Mouse (Mus musculus) megakaryocyte-erythroid progenitor cell, adult 5-6 weeks (primary cell): ENCODE results near the gene Olfr643. TPM values are rescaled to one million over a fixed set of nuclear protein-coding genes. Genes with fewer than 3 reads are reported as not detected.
"Not testable (repeated sequence)": the region's sequence is repeated elsewhere in the genome, so short reads cannot be mapped to it uniquely, and the experiment has no call there.

Experiments
- ATAC-seq: replicated peaks from 2 replicates; pipeline ENCODE4 v1.8.0; 2016; ENCODE audit warnings: mild to moderate bottlenecking, inconsistent platforms; ENCODE audit not compliant: severe bottlenecking, poor library complexity, low FRiP score, low TSS enrichment
- total RNA-seq, 2 experiments: library from RNA; stranded (forward) in 1 of 2; stranded (reverse) in 1 of 2; fragments of 200-1000, 215-1000 nt in 1 of 2; fragments of >200 nt in 1 of 2; fragmentation: Nextera tagmentation in 1 of 2; gene quantifications; 2 replicates each; pipeline ENCODE4 v1.2.3; 2014 to 2017

Gene Olfr643
- total RNA-seq, 2 experiments from 2014 or later, result not detected

- no peak for ATAC-seq
These were observed 111.7 kb downstream of the Olfr643 start, which contains the start of gene Olfr640 for GRCm38 (mm10) chr7:104025473-104025872. TSS of gene Olfr640 (minus strand) at chr7:104025573.

- no peak for ATAC-seq
These were observed 115.6 kb downstream of the Olfr643 start for GRCm38 (mm10) chr7:104021651-104022050.

DNA sequence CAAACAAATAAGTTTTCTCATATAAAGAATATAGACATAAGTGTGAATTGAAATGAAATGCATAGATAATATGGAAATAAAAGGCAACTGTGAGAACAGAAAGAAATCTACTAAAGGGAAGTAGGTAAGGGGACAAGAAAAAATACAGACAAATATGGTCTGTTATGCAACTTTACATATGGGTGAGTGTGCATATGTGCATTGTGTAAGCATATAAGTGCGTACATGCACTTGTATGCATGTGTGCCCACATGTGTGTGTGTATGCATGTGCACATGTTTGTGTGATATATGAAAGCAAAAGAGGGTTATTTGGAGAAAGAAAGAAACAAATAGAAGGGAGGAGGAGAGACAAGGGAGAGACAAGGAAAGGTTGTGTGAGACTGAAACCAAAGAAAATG, 118.3 kb downstream of the Olfr643 start:
- no peak for ATAC-seq

DNA sequence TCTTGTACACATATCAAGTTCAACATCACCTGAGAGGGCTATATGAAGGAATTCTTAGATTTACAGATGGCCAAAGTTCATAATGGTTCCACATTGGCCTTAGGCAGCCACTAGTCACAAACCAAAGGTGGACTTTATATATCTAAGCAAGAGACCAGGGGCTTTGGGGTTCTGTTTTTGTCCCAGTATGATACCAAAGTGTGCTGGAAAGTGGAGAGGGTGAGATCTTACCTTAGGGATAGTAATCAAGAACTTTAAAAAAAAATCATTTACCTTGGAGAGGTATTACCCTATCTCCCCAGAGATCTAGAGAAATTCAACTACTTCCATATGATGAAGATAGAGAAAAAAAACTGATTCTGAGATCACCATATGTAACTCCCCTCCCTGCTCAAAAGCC, 120.0 kb downstream of the Olfr643 start, which contains the start of gene Olfr639:
TSS of gene Olfr639 (minus strand) at position 101 of the 400 bp plus-strand sequence.
- no peak for ATAC-seq

GRCm38 (mm10) chr7:103999124-103999523, 138.1 kb downstream of the Olfr643 start:
- ATAC-seq, result no peak

- no peak for ATAC-seq
These were observed 138.8 kb downstream of the Olfr643 start, which contains the start of gene Olfr638 for GRCm38 (mm10) chr7:103998446-103998845. TSS of gene Olfr638 (plus strand) at chr7:103998746.

GRCm38 (mm10) chr7:103971782-103972181, 165.4 kb downstream of the Olfr643 start:
- ATAC-seq, result no peak

DNA sequence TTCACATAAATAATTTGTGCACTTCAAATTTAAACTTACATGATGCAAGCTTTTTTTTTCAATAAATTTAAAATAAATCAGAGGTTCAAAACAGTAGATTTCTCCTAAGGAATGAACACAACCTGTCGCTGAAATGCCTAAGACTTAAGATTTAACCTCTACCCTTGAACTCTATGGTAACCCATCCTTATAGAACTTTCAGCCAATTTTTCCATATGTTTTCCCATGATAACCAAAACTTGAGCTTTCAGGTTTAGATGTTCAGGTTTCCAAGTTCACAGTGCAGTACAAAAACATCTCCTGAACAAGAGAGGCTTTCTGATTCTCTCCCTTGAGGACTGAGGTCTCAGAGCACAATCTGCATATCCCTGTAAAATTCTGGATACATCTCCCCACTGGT, 166.4 kb downstream of the Olfr643 start, which contains the start of gene Olfr635:
TSS of gene Olfr635 (plus strand) at position 301 of the 400 bp plus-strand sequence.
- ATAC-seq, result no peak

DNA sequence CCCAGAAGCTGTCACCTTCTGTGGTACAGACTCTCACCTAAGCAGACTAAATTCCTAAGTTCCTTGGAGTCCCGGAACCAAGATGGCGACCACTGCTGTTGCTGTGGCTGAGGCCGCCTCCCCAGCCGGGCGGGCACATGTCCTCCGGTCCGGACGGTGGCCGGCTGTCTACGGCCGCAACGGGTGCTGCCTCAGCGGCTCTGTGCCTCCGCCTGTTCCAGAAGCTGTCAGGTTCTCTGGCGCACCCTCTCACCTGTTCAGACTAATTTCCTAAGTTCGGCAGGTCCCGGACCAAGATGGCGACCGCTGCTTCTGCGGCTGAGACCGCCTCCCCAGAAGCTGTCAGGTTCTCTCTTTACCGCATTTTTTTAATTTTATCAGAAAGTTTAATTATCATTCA, 170.3 kb downstream of the Olfr643 start:
- ATAC-seq, result not testable (repeated sequence)

Other genes with a start within 250 kb of the Olfr643 start
- not detected in 2 replicates for gene Olfr64, start 242.9 kb downstream of the Olfr643 start, total RNA-seq (2014; fragmentation: Nextera tagmentation)
- not detected in 2 replicates for gene Olfr64, start 242.9 kb downstream of the Olfr643 start, total RNA-seq (2017)
- not detected in 2 replicates for gene Olfr65, start 233.9 kb downstream of the Olfr643 start, total RNA-seq (2014; fragmentation: Nextera tagmentation)
- gene Olfr65, start 233.9 kb downstream of the Olfr643 start, total RNA-seq (2017), result not detected in 2 replicates
- gene Olfr631, start 208.6 kb downstream of the Olfr643 start, total RNA-seq (2014; fragmentation: Nextera tagmentation), result not detected in 2 replicates
- gene Olfr631, start 208.6 kb downstream of the Olfr643 start, total RNA-seq (2017), result not detected in 2 replicates
- not detected in 2 replicates for gene Olfr632, start 203.1 kb downstream of the Olfr643 start, total RNA-seq (2014; fragmentation: Nextera tagmentation)
- not detected in 2 replicates for gene Olfr632, start 203.1 kb downstream of the Olfr643 start, total RNA-seq (2017)
- gene Olfr633, start 193.0 kb downstream of the Olfr643 start, total RNA-seq (2014; fragmentation: Nextera tagmentation), result not detected in 2 replicates
- not detected in 2 replicates for gene Olfr633, start 193.0 kb downstream of the Olfr643 start, total RNA-seq (2017)
- not detected in 2 replicates for gene Olfr635, start 166.3 kb downstream of the Olfr643 start, total RNA-seq (2014; fragmentation: Nextera tagmentation)
- gene Olfr635, start 166.3 kb downstream of the Olfr643 start, total RNA-seq (2017), result not detected in 2 replicates
- not detected in 2 replicates for gene Olfr638, start 138.7 kb downstream of the Olfr643 start, total RNA-seq (2014; fragmentation: Nextera tagmentation)
- gene Olfr638, start 138.7 kb downstream of the Olfr643 start, total RNA-seq (2017), result not detected in 2 replicates
- gene Olfr639, start 120.1 kb downstream of the Olfr643 start, total RNA-seq (2014; fragmentation: Nextera tagmentation), result not detected in 2 replicates
- not detected in 2 replicates for gene Olfr639, start 120.1 kb downstream of the Olfr643 start, total RNA-seq (2017)
- not detected in 2 replicates for gene Olfr640, start 111.8 kb downstream of the Olfr643 start, total RNA-seq (2014; fragmentation: Nextera tagmentation)
- gene Olfr640, start 111.8 kb downstream of the Olfr643 start, total RNA-seq (2017), result not detected in 2 replicates
- gene Olfr641, start 102.0 kb downstream of the Olfr643 start, total RNA-seq (2014; fragmentation: Nextera tagmentation), result not detected in 2 replicates
- gene Olfr641, start 102.0 kb downstream of the Olfr643 start, total RNA-seq (2017), result not detected in 2 replicates
- not detected in 2 replicates for gene Olfr642, start 84.7 kb downstream of the Olfr643 start, total RNA-seq (2014; fragmentation: Nextera tagmentation)
- not detected in 2 replicates for gene Olfr642, start 84.7 kb downstream of the Olfr643 start, total RNA-seq (2017)
- not detected in 2 replicates for gene 4930516K23Rik, start 76.0 kb downstream of the Olfr643 start, total RNA-seq (2014; fragmentation: Nextera tagmentation)
- gene 4930516K23Rik, start 76.0 kb downstream of the Olfr643 start, total RNA-seq (2017), result not detected in 2 replicates
- not detected in 2 replicates for gene Olfr644, start 65.5 kb downstream of the Olfr643 start, total RNA-seq (2014; fragmentation: Nextera tagmentation)
- gene Olfr644, start 65.5 kb downstream of the Olfr643 start, total RNA-seq (2017), result not detected in 2 replicates
- not detected in 2 replicates for gene Olfr645, start 51.9 kb downstream of the Olfr643 start, total RNA-seq (2014; fragmentation: Nextera tagmentation)
- not detected in 2 replicates for gene Olfr645, start 51.9 kb downstream of the Olfr643 start, total RNA-seq (2017)
- not detected in 2 replicates for gene Olfr646, start 32.5 kb downstream of the Olfr643 start, total RNA-seq (2014; fragmentation: Nextera tagmentation)
- not detected in 2 replicates for gene Olfr646, start 32.5 kb downstream of the Olfr643 start, total RNA-seq (2017)
- not detected in 2 replicates for gene Ubqln5, start 7.6 kb downstream of the Olfr643 start, total RNA-seq (2014; fragmentation: Nextera tagmentation)
- not detected in 2 replicates for gene Ubqln5, start 7.6 kb downstream of the Olfr643 start, total RNA-seq (2017)
- gene Ubqln3, start 5.9 kb upstream of the Olfr643 start, total RNA-seq (2014; fragmentation: Nextera tagmentation), result not detected in 2 replicates
- not detected in 2 replicates for gene Ubqln3, start 5.9 kb upstream of the Olfr643 start, total RNA-seq (2017)
- gene Ubqlnl, start 13.2 kb upstream of the Olfr643 start, total RNA-seq (2014; fragmentation: Nextera tagmentation), result not detected in 2 replicates
- gene Ubqlnl, start 13.2 kb upstream of the Olfr643 start, total RNA-seq (2017), result not detected in 2 replicates
- gene Olfm5, start 27.4 kb upstream of the Olfr643 start, total RNA-seq (2014; fragmentation: Nextera tagmentation), result not detected in 2 replicates
- gene Olfm5, start 27.4 kb upstream of the Olfr643 start, total RNA-seq (2017), result not detected in 2 replicates
- 0.92 TPM in 1 of 2 replicates, not detected in the other for gene Olfr648, start 46.0 kb upstream of the Olfr643 start, total RNA-seq (2014; fragmentation: Nextera tagmentation)
- not detected in 2 replicates for gene Olfr648, start 46.0 kb upstream of the Olfr643 start, total RNA-seq (2017)
- not detected in 2 replicates for gene Olfr649, start 58.6 kb upstream of the Olfr643 start, total RNA-seq (2014; fragmentation: Nextera tagmentation)
- gene Olfr649, start 58.6 kb upstream of the Olfr643 start, total RNA-seq (2017), result not detected in 2 replicates
- gene Trim6, start 81.4 kb upstream of the Olfr643 start, total RNA-seq (2014; fragmentation: Nextera tagmentation), result 0.55 and 0.99 TPM in 2 replicates
- 0.50 TPM in 1 of 2 replicates, not detected in the other for gene Trim6, start 81.4 kb upstream of the Olfr643 start, total RNA-seq (2017)
- gene Trim34a, start 107.1 kb upstream of the Olfr643 start, total RNA-seq (2014; fragmentation: Nextera tagmentation), result 7.6 and 21.4 TPM in 2 replicates
- 10.9 and 21.9 TPM in 2 replicates for gene Trim34a, start 107.1 kb upstream of the Olfr643 start, total RNA-seq (2017)
- 3.0 and 4.3 TPM in 2 replicates for gene Trim5, start 150.7 kb upstream of the Olfr643 start, total RNA-seq (2014; fragmentation: Nextera tagmentation)
- gene Trim5, start 150.7 kb upstream of the Olfr643 start, total RNA-seq (2017), result 2.8 and 4.8 TPM in 2 replicates
- gene Trim12a, start 178.1 kb upstream of the Olfr643 start, total RNA-seq (2014; fragmentation: Nextera tagmentation), result 32.7 and 55.7 TPM in 2 replicates
- 52.1 and 54.5 TPM in 2 replicates for gene Trim12a, start 178.1 kb upstream of the Olfr643 start, total RNA-seq (2017)
- not detected in 2 replicates for gene Trim34b, start 192.1 kb upstream of the Olfr643 start, total RNA-seq (2014; fragmentation: Nextera tagmentation)
- not detected in 2 replicates for gene Trim34b, start 192.1 kb upstream of the Olfr643 start, total RNA-seq (2017)
- 9.0 and 9.2 TPM in 2 replicates for gene Trim12c, start 216.0 kb upstream of the Olfr643 start, total RNA-seq (2014; fragmentation: Nextera tagmentation)
- 13.4 and 22.0 TPM in 2 replicates for gene Trim12c, start 216.0 kb upstream of the Olfr643 start, total RNA-seq (2017)
- 0.79 and 0.89 TPM in 2 replicates for gene Trim30b, start 232.5 kb upstream of the Olfr643 start, total RNA-seq (2014; fragmentation: Nextera tagmentation)
- 0.23 TPM in 1 of 2 replicates, not detected in the other for gene Trim30b, start 232.5 kb upstream of the Olfr643 start, total RNA-seq (2017)